Mouse (Mus musculus): ENCODE results near the gene Amotl1.

GRCm38 (mm10) chr9:14635551-14635950 lies 9.3 kb downstream of the Amotl1 start:
- TF ChIP-seq CTCF (conservative IDR thresholded peaks at IDR 0.05; ENCODE audit: insufficient read depth, insufficient read length, low read depth, low read length) (no peak), POLR2A (IDR thresholded peaks at IDR 0.05; ENCODE audit: low read depth, low read length) (no peak)

Measured in kidney, adult 2 months (tissue).